Mouse (Mus musculus) hindbrain, embryonic 15.5 days (tissue): ENCODE measurements at regions not wholly inside any gene's neighbourhood (a gene's known extent, or its start where the extent isn't known, plus 50 kb on each side); places are given as distances from the start of the nearest gene placed in this dataset.
"Not testable (repeated sequence)": the region's sequence is repeated elsewhere in the genome, so short reads cannot be mapped to it uniquely, and the experiment has no call there.

Source experiments
- ATAC-seq: fragments of 200-750 bp; cut with Nextera tagmentation; 2 replicates; pipeline ENCODE4 v1.8.0; 2017; ENCODE audit warnings: low read depth, moderate number of reproducible peaks, moderate TSS enrichment; ENCODE audit not compliant: low FRiP score
- H3K27ac ChIP-seq: fragments of 300-500 bp; sonication (generic); replicated peaks from 2 replicates; pipeline ENCODE4 v1.5.1; 2015; ENCODE audit warnings: mild to moderate bottlenecking, inconsistent platforms
- H3K27me3 ChIP-seq: fragments of 300-500 bp; sonication (generic); 2 replicates; pipeline ENCODE4 v1.6.1; 2015; ENCODE audit warnings: control low read depth, inconsistent platforms
- H3K36me3 ChIP-seq: fragments of 300-500 bp; sonication (generic); 2 replicates; pipeline ENCODE4 v1.6.1; 2015; ENCODE audit warnings: control low read depth, inconsistent platforms
- H3K4me1 ChIP-seq: fragments of 300-500 bp; sonication (generic); replicated peaks from 2 replicates; pipeline ENCODE4 v1.6.1; 2015; ENCODE audit warnings: control low read depth, inconsistent platforms
- H3K4me2 ChIP-seq: fragments of 300-500 bp; sonication (generic); 2 replicates; pipeline ENCODE4 v1.6.1; 2015; ENCODE audit warnings: moderate library complexity, mild to moderate bottlenecking, inconsistent platforms
- H3K4me3 ChIP-seq: fragments of 300-500 bp; sonication (generic); 2 replicates; pipeline ENCODE4 v1.5.1; 2015; ENCODE audit warnings: mild to moderate bottlenecking, inconsistent platforms
- H3K9ac ChIP-seq: fragments of 300-500 bp; sonication (generic); 2 replicates; pipeline ENCODE4 v1.6.1; 2015; ENCODE audit warnings: inconsistent platforms
- H3K9me3 ChIP-seq: fragments of 300-500 bp; sonication (generic); 2 replicates; pipeline ENCODE4 v1.6.1; 2016; ENCODE audit warnings: control low read depth, inconsistent platforms
- whole genome bisulfite sequencing: fragments of 180-500 bp; shearing (Covaris S2); methylation state at CpG from one replicate; pipeline ENCODE4 v1.1.7; 2015; 5-methylcytosine and 5-hydroxymethylcytosine counted together

GRCm38 (mm10) chr14:33691690-33692089, 102.7 kb downstream of the Ptpn20 start:
- H3K4me2 ChIP-seq = no peak overlapping the region
- H3K27ac ChIP-seq = no peak overlapping the region
- peak; percentile 66; the same call in 1 of the 2 replicates for ATAC-seq
- H3K9ac ChIP-seq = no peak overlapping the region
- H3K27me3 ChIP-seq = no peaks in the 10 kb centered on the region
- 35% methylated on average over 2 of the region's 2 CpGs for whole genome bisulfite sequencing
- H3K4me3 ChIP-seq = no peak overlapping the region
- no peaks in the 10 kb centered on the region for H3K9me3 ChIP-seq
- no peaks in the 10 kb centered on the region for H3K36me3 ChIP-seq
- H3K4me1 ChIP-seq = peaks cover 5% of the 10 kb centered on the region; the same call in 1 of the 2 replicates

- no peak overlapping the region for H3K9ac ChIP-seq
- no peak overlapping the region for H3K27ac ChIP-seq
- H3K9me3 ChIP-seq = no peaks in the 10 kb centered on the region
- no peaks in the 10 kb centered on the region for H3K36me3 ChIP-seq
- H3K27me3 ChIP-seq = no peaks in the 10 kb centered on the region
- no peak overlapping the region for H3K4me2 ChIP-seq
- 57% methylated on average over 2 of the region's 2 CpGs for WGBS
- H3K4me3 ChIP-seq = no peak overlapping the region
- peaks cover 5% of the 10 kb centered on the region; the same call in 1 of the 2 replicates for H3K4me1 ChIP-seq
- ATAC-seq = peak; percentile 21
These were observed 105.2 kb downstream of the Ptpn20 start for GRCm38 (mm10) chr14:33694224-33694623.

- H3K4me1 ChIP-seq = peaks cover 5% of the 10 kb centered on the region; the same call in 1 of the 2 replicates
- ATAC-seq = no peak
- no peak overlapping the region for H3K9ac ChIP-seq
- no peak overlapping the region for H3K4me2 ChIP-seq
- no peak overlapping the region for H3K27ac ChIP-seq
- no peaks in the 10 kb centered on the region for H3K27me3 ChIP-seq
- H3K4me3 ChIP-seq = no peak overlapping the region
- no peaks in the 10 kb centered on the region for H3K9me3 ChIP-seq
- WGBS = 20% methylated on average over 8 of the region's 8 CpGs
- no peaks in the 10 kb centered on the region for H3K36me3 ChIP-seq
These were observed 106.5 kb downstream of the Ptpn20 start for GRCm38 (mm10) chr14:33695362-33695982.

GRCm38 (mm10) chr14:33696817-33697216, 107.8 kb downstream of the Ptpn20 start:
- no peak for ATAC-seq
- Histone ChIP-seq H3K36me3 (no peaks in the 10 kb centered on the region), H3K9ac (no peak overlapping the region), H3K9me3 (no peaks in the 10 kb centered on the region), H3K27ac (no peak overlapping the region), H3K27me3 (no peaks in the 10 kb centered on the region), H3K4me1 (peaks cover 2% of the 10 kb centered on the region; the same call in 1 of the 2 replicates), H3K4me3 (no peak overlapping the region), H3K4me2 (no peak overlapping the region)
- 77% methylated on average over 3 of the region's 3 CpGs for WGBS

GRCm38 (mm10) chr14:33699777-33700438, 110.9 kb downstream of the Ptpn20 start:
- Histone ChIP-seq H3K27ac (no peak overlapping the region), H3K4me2 (no peak overlapping the region), H3K4me3 (no peak overlapping the region), H3K27me3 (no peaks in the 10 kb centered on the region), H3K9me3 (no peaks in the 10 kb centered on the region), H3K36me3 (no peaks in the 10 kb centered on the region), H3K4me1 (no peaks in the 10 kb centered on the region), H3K9ac (no peak overlapping the region)
- no peak for ATAC-seq
- 89% methylated on average over 13 of the region's 13 CpGs for WGBS

GRCm38 (mm10) chr14:33707661-33708297, 118.8 kb downstream of the Ptpn20 start:
- no peak overlapping the region for H3K4me2 ChIP-seq
- no peaks in the 10 kb centered on the region for H3K9me3 ChIP-seq
- H3K36me3 ChIP-seq = no peaks in the 10 kb centered on the region
- H3K9ac ChIP-seq = no peak overlapping the region
- peak; percentile 45; the same call in 1 of the 2 replicates for ATAC-seq
- 24% methylated on average over 6 of the region's 6 CpGs for WGBS
- no peak overlapping the region for H3K27ac ChIP-seq
- 0 out of 2 replicates have a peak, but pooled peaks cover 3% of the 10 kb centered on the region for H3K4me1 ChIP-seq
- H3K4me3 ChIP-seq = no peak overlapping the region
- H3K27me3 ChIP-seq = no peaks in the 10 kb centered on the region

- no peak for ATAC-seq
- no peak overlapping the region for H3K27ac ChIP-seq
- H3K9ac ChIP-seq = no peak overlapping the region
- WGBS = 88% methylated on average over 4 of the region's 4 CpGs
- no peaks in the 10 kb centered on the region for H3K9me3 ChIP-seq
- no peak overlapping the region for H3K4me3 ChIP-seq
- 0 out of 2 replicates have a peak, but pooled peaks cover 3% of the 10 kb centered on the region for H3K4me1 ChIP-seq
- no peak overlapping the region for H3K4me2 ChIP-seq
- H3K27me3 ChIP-seq = no peaks in the 10 kb centered on the region
- no peaks in the 10 kb centered on the region for H3K36me3 ChIP-seq
These were observed 119.3 kb downstream of the Ptpn20 start for GRCm38 (mm10) chr14:33708298-33708665.

- Histone ChIP-seq H3K27ac (no peak overlapping the region), H3K27me3 (no peaks in the 10 kb centered on the region), H3K9ac (no peak overlapping the region), H3K4me1 (0 out of 2 replicates have a peak, but pooled peaks cover 3% of the 10 kb centered on the region), H3K9me3 (no peaks in the 10 kb centered on the region), H3K36me3 (no peaks in the 10 kb centered on the region), H3K4me2 (no peak overlapping the region), H3K4me3 (no peak overlapping the region)
- WGBS = 93% methylated on average over 1 of the region's 1 CpGs
- no peak for ATAC-seq
These were observed 123.5 kb downstream of the Ptpn20 start for GRCm38 (mm10) chr14:33712458-33712857.

- H3K4me1 ChIP-seq = no peaks in the 10 kb centered on the region
- WGBS = 89% methylated on average over 6 of the region's 6 CpGs
- H3K27me3 ChIP-seq = no peaks in the 10 kb centered on the region
- no peak overlapping the region for H3K4me2 ChIP-seq
- no peak overlapping the region for H3K4me3 ChIP-seq
- ATAC-seq = no peak
- H3K36me3 ChIP-seq = no peaks in the 10 kb centered on the region
- H3K9ac ChIP-seq = no peak overlapping the region
- no peak overlapping the region for H3K27ac ChIP-seq
- no peaks in the 10 kb centered on the region for H3K9me3 ChIP-seq
These were observed 130.6 kb downstream of the Ptpn20 start for GRCm38 (mm10) chr14:33719651-33720050.

GRCm38 (mm10) chr14:33722379-33723145, 133.6 kb downstream of the Ptpn20 start:
- 82% methylated on average over 5 of the region's 5 CpGs for WGBS
- not testable (repeated sequence) for H3K27ac ChIP-seq, H3K4me2 ChIP-seq, ATAC-seq, H3K9me3 ChIP-seq, H3K9ac ChIP-seq, H3K36me3 ChIP-seq, H3K27me3 ChIP-seq, H3K4me1 ChIP-seq, H3K4me3 ChIP-seq

GRCm38 (mm10) chr14:33726500-33726899, 137.5 kb downstream of the Ptpn20 start:
- Histone ChIP-seq H3K9ac (no peak overlapping the region), H3K36me3 (no peaks in the 10 kb centered on the region), H3K4me2 (no peak overlapping the region), H3K4me1 (no peaks in the 10 kb centered on the region), H3K27me3 (no peaks in the 10 kb centered on the region), H3K9me3 (no peaks in the 10 kb centered on the region), H3K27ac (no peak overlapping the region), H3K4me3 (no peak overlapping the region)
- ATAC-seq = no peak
- 92% methylated on average over 10 of the region's 10 CpGs for WGBS
